Mouse (Mus musculus) liver, embryonic 12.5 days (tissue): ENCODE data around the gene Cetn4. TPM values are rescaled to one million over a fixed set of nuclear protein-coding genes. Genes with fewer than 3 reads are reported as not detected.

Experiments used
- ATAC-seq: fragments of 200-750 bp; cut with Nextera tagmentation; 2 replicates; pipeline ENCODE4 v1.8.0; 2017; ENCODE audit warnings: moderate number of reproducible peaks, mild to moderate bottlenecking, moderate library complexity
- H3K27ac ChIP-seq: fragments of 300-500 bp; sonication (generic); 2 replicates; pipeline ENCODE4 v1.5.1; 2016; ENCODE audit warnings: mild to moderate bottlenecking
- H3K27me3 ChIP-seq: fragments of 300-500 bp; sonication (generic); replicated peaks from 2 replicates; pipeline ENCODE4 v1.6.1; 2016; ENCODE audit warnings: mild to moderate bottlenecking, moderate library complexity
- H3K36me3 ChIP-seq: fragments of 300-500 bp; sonication (generic); 2 replicates; pipeline ENCODE4 v1.6.1; 2016; ENCODE audit warnings: mild to moderate bottlenecking, moderate library complexity
- H3K4me1 ChIP-seq: fragments of 300-500 bp; sonication (generic); 2 replicates; pipeline ENCODE4 v1.6.1; 2016
- H3K4me2 ChIP-seq: fragments of 300-500 bp; sonication (generic); 2 replicates; pipeline ENCODE4 v1.6.1; 2016; ENCODE audit warnings: mild to moderate bottlenecking, moderate library complexity
- H3K4me3 ChIP-seq: fragments of 300-500 bp; sonication (generic); 2 replicates; pipeline ENCODE4 v1.5.1; 2016; ENCODE audit warnings: mild to moderate bottlenecking, moderate library complexity
- H3K9ac ChIP-seq: fragments of 300-500 bp; sonication (generic); 2 replicates; pipeline ENCODE4 v1.6.1; 2016; ENCODE audit warnings: mild to moderate bottlenecking, moderate library complexity
- H3K9me3 ChIP-seq: fragments of 300-500 bp; sonication (generic); replicated peaks from 2 replicates; pipeline ENCODE4 v1.6.1; 2016; ENCODE audit warnings: mild to moderate bottlenecking, moderate library complexity
- WGBS: fragments of 180-500 bp; shearing (Covaris S2); methylation state at CpG from one replicate; pipeline ENCODE4 v1.1.7; 2016; ENCODE audit not compliant: insufficient replicate concordance; 5-methylcytosine and 5-hydroxymethylcytosine counted together
- polyA plus RNA-seq: library from polyadenylated mRNA; unstranded; fragments of >200 nt; fragmentation: Nextera tagmentation; extraction: Ambion mirVana; gene quantifications from 2 replicates; pipeline ENCODE4 v1.2.1, GENCODE M21; 2016

Gene Cetn4
- polyA plus RNA-seq, 1 experiment from 2014 or later = 2.3 TPM

- ATAC-seq = no peak
- H3K36me3 ChIP-seq = no peaks in the 10 kb centered on the region
- no peaks in the 10 kb centered on the region for H3K9me3 ChIP-seq
- H3K27me3 ChIP-seq = no peaks in the 10 kb centered on the region
- H3K4me2 ChIP-seq = no peak overlapping the region
- H3K9ac ChIP-seq = no peak overlapping the region
- H3K27ac ChIP-seq = no peak overlapping the region
- no peaks in the 10 kb centered on the region for H3K4me1 ChIP-seq
- H3K4me3 ChIP-seq = no peak overlapping the region
- 66% methylated on average over 2 of the region's 2 CpGs for WGBS
These were observed 20.6 kb downstream of the Cetn4 start for GRCm38 (mm10) chr3:37291929-37292328.

GRCm38 (mm10) chr3:37290881-37291541 is 21.5 kb downstream of the Cetn4 start:
- no peak for ATAC-seq
- H3K9ac ChIP-seq = no peak overlapping the region

GRCm38 (mm10) chr3:37289237-37289636 is 23.3 kb downstream of the Cetn4 start:
- H3K4me3 ChIP-seq = no peak overlapping the region
- no peaks in the 10 kb centered on the region for H3K27me3 ChIP-seq
- H3K4me2 ChIP-seq = no peak overlapping the region
- no peak overlapping the region for H3K9ac ChIP-seq
- H3K36me3 ChIP-seq = no peaks in the 10 kb centered on the region
- 70% methylated on average over 2 of the region's 2 CpGs for WGBS
- H3K9me3 ChIP-seq = no peaks in the 10 kb centered on the region
- no peak for ATAC-seq
- H3K4me1 ChIP-seq = no peaks in the 10 kb centered on the region
- no peak overlapping the region for H3K27ac ChIP-seq

More at GRCm38 (mm10) chr3:37290881-37291541, 21.5 kb downstream of the Cetn4 start:
- no peaks in the 10 kb centered on the region for H3K4me1 ChIP-seq
- H3K27me3 ChIP-seq = no peaks in the 10 kb centered on the region
- H3K4me2 ChIP-seq = no peak overlapping the region
- no peaks in the 10 kb centered on the region for H3K9me3 ChIP-seq
- H3K27ac ChIP-seq = no peak overlapping the region
- H3K36me3 ChIP-seq = no peaks in the 10 kb centered on the region
- H3K4me3 ChIP-seq = no peak overlapping the region
- WGBS = 61% methylated on average over 7 of the region's 7 CpGs

GRCm38 (mm10) chr3:37283234-37283633 is 29.3 kb downstream of the Cetn4 start:
- Histone ChIP-seq H3K4me1 (peaks cover 29% of the 10 kb centered on the region), H3K36me3 (no peaks in the 10 kb centered on the region), H3K27ac (peak overlapping the region; percentile 17; the same call in 1 of the 2 replicates), H3K4me2 (peak overlapping the region; percentile 4; the same call in 1 of the 2 replicates), H3K9ac (no peak overlapping the region; the same call in 1 of the 2 replicates), H3K9me3 (no peaks in the 10 kb centered on the region), H3K27me3 (no peaks in the 10 kb centered on the region), H3K4me3 (no peak overlapping the region)
- 42% methylated on average over 4 of the region's 4 CpGs for WGBS
- ATAC-seq = peak; percentile 77

GRCm38 (mm10) chr3:37282299-37282922 is 30.1 kb downstream of the Cetn4 start:
- H3K27me3 ChIP-seq = no peaks in the 10 kb centered on the region
- ATAC-seq = no peak
- no peak overlapping the region for H3K4me3 ChIP-seq
- no peak overlapping the region for H3K9ac ChIP-seq
- H3K4me1 ChIP-seq = peaks cover 33% of the 10 kb centered on the region
- no peak overlapping the region for H3K4me2 ChIP-seq
- H3K9me3 ChIP-seq = no peaks in the 10 kb centered on the region
- no peaks in the 10 kb centered on the region for H3K36me3 ChIP-seq
- no peak overlapping the region for H3K27ac ChIP-seq
- WGBS = 80% methylated on average over 11 of the region's 11 CpGs

GRCm38 (mm10) chr3:37280871-37281270 is 31.6 kb downstream of the Cetn4 start:
- Histone ChIP-seq H3K4me1 (peaks cover 33% of the 10 kb centered on the region), H3K27ac (no peak overlapping the region), H3K9me3 (no peaks in the 10 kb centered on the region), H3K9ac (no peak overlapping the region), H3K4me3 (no peak overlapping the region), H3K27me3 (no peaks in the 10 kb centered on the region), H3K4me2 (no peak overlapping the region), H3K36me3 (no peaks in the 10 kb centered on the region)
- WGBS = 31% methylated on average over 8 of the region's 8 CpGs
- no peak for ATAC-seq

- Histone ChIP-seq H3K9me3 (no peaks in the 10 kb centered on the region), H3K4me3 (no peak overlapping the region), H3K36me3 (no peaks in the 10 kb centered on the region), H3K4me1 (peaks cover 33% of the 10 kb centered on the region), H3K27me3 (no peaks in the 10 kb centered on the region), H3K4me2 (no peak overlapping the region), H3K27ac (no peak overlapping the region), H3K9ac (no peak overlapping the region)
- no peak for ATAC-seq
- 52% methylated on average over 1 of the region's 1 CpGs for WGBS
These were observed 32.3 kb downstream of the Cetn4 start for GRCm38 (mm10) chr3:37280221-37280620.

- Histone ChIP-seq H3K9ac (no peak overlapping the region), H3K27ac (peak overlapping the region; percentile 65; the same call in 1 of the 2 replicates), H3K9me3 (no peaks in the 10 kb centered on the region), H3K4me2 (peak overlapping the region; percentile 32), H3K27me3 (no peaks in the 10 kb centered on the region), H3K36me3 (no peaks in the 10 kb centered on the region), H3K4me1 (peaks cover 25% of the 10 kb centered on the region), H3K4me3 (no peak overlapping the region)
- ATAC-seq = peak; percentile 94
- 23% methylated on average over 6 of the region's 6 CpGs for WGBS
These were observed 37.8 kb downstream of the Cetn4 start for GRCm38 (mm10) chr3:37274661-37275060.

- no peak overlapping the region for H3K9ac ChIP-seq
- no peak overlapping the region for H3K4me3 ChIP-seq
- no peaks in the 10 kb centered on the region for H3K27me3 ChIP-seq
- H3K27ac ChIP-seq = no peak overlapping the region
- 60% methylated on average over 7 of the region's 7 CpGs for WGBS
- H3K36me3 ChIP-seq = no peaks in the 10 kb centered on the region
- H3K4me2 ChIP-seq = no peak overlapping the region
- ATAC-seq = no peak
- peaks cover 22% of the 10 kb centered on the region for H3K4me1 ChIP-seq
- H3K9me3 ChIP-seq = no peaks in the 10 kb centered on the region
These were observed 39.4 kb downstream of the Cetn4 start for GRCm38 (mm10) chr3:37273092-37273491.

GRCm38 (mm10) chr3:37271209-37271608 is 41.3 kb downstream of the Cetn4 start:
- 0% methylated on average over 1 of the region's 1 CpGs for WGBS
- ATAC-seq = no peak
- H3K4me2 ChIP-seq = no peak overlapping the region

GRCm38 (mm10) chr3:37269926-37270325 is 42.6 kb downstream of the Cetn4 start:
- no peak overlapping the region for H3K27ac ChIP-seq
- peaks cover 17% of the 10 kb centered on the region for H3K4me1 ChIP-seq
- H3K4me2 ChIP-seq = no peak overlapping the region
- no peak for ATAC-seq
- no peak overlapping the region for H3K4me3 ChIP-seq
- H3K36me3 ChIP-seq = no peaks in the 10 kb centered on the region
- H3K9ac ChIP-seq = no peak overlapping the region
- 65% methylated on average over 4 of the region's 4 CpGs for WGBS
- no peaks in the 10 kb centered on the region for H3K9me3 ChIP-seq
- H3K27me3 ChIP-seq = no peaks in the 10 kb centered on the region

More at GRCm38 (mm10) chr3:37271209-37271608, 41.3 kb downstream of the Cetn4 start:
- H3K4me3 ChIP-seq = no peak overlapping the region
- H3K27me3 ChIP-seq = no peaks in the 10 kb centered on the region
- H3K9ac ChIP-seq = no peak overlapping the region
- no peaks in the 10 kb centered on the region for H3K36me3 ChIP-seq
- H3K27ac ChIP-seq = no peak overlapping the region
- H3K4me1 ChIP-seq = peaks cover 19% of the 10 kb centered on the region
- no peaks in the 10 kb centered on the region for H3K9me3 ChIP-seq

- peaks cover 3% of the 10 kb centered on the region; the same call in 1 of the 2 replicates for H3K4me1 ChIP-seq
- H3K9me3 ChIP-seq = no peaks in the 10 kb centered on the region
- 71% methylated on average over 11 of the region's 11 CpGs for WGBS
- H3K27me3 ChIP-seq = 0 out of 2 replicates have a peak, but pooled peaks cover 5% of the 10 kb centered on the region
- H3K27ac ChIP-seq = no peak overlapping the region
- H3K4me3 ChIP-seq = no peak overlapping the region
- no peak for ATAC-seq
- H3K36me3 ChIP-seq = no peaks in the 10 kb centered on the region
- H3K9ac ChIP-seq = no peak overlapping the region
- H3K4me2 ChIP-seq = no peak overlapping the region
These were observed 44.2 kb downstream of the Cetn4 start for GRCm38 (mm10) chr3:37268338-37268737.
